Mouse (Mus musculus): ENCODE data around the gene Ano2.

GRCm38 (mm10) chr6:126016991-126017390, 326.8 kb downstream of the Ano2 start:
- TF ChIP-seq POLR2A (IDR thresholded peaks at IDR 0.05; ENCODE audit: insufficient read length, low read depth) (no peak), CEBPB (IDR thresholded peaks at IDR 0.05; ENCODE audit: insufficient read depth, poor library complexity, severe bottlenecking) (no peak), E2F4 (IDR thresholded peaks at IDR 0.05; ENCODE audit: insufficient read depth) (no peak), TCF12 (IDR thresholded peaks at IDR 0.05; ENCODE audit: insufficient read depth, poor library complexity, severe bottlenecking) (no peak), SRF (IDR thresholded peaks at IDR 0.05; ENCODE audit: control insufficient read depth, insufficient read length, low read depth) (no peak)

Measured in myocyte (in vitro differentiated cells).